Mouse (Mus musculus) CD4-positive, CD25-positive, alpha-beta regulatory T cell, adult 4 months (primary cell): ENCODE data around the gene Sppl2b. TPM values are rescaled to one million over a fixed set of nuclear protein-coding genes. Genes with fewer than 3 reads are reported as not detected.
"Not testable (repeated sequence)": the region's sequence is repeated elsewhere in the genome, so short reads cannot be mapped to it uniquely, and the experiment has no call there.

ENCODE experiments used
- ATAC-seq: one replicate; pipeline ENCODE4 v1.8.0; 2017
- polyA plus RNA-seq, 2 experiments: library from polyadenylated mRNA; unstranded; fragments of 100-300 nt; shearing (Covaris generic); gene quantifications; one replicate each; pipeline ENCODE4 v1.2.1; 2017

The Sppl2b gene
- polyA plus RNA-seq, 2 experiments from 2014 or later = 12.2 to 22.2 TPM

GRCm38 (mm10) chr10:80824827-80825226 lies 30.2 kb upstream of the Sppl2b start:
- no peak for ATAC-seq

- ATAC-seq = peak; percentile 89
These were observed 28.7 kb upstream of the Sppl2b start, which contains the start of gene Oaz1 for GRCm38 (mm10) chr10:80826151-80827062. TSS of gene Oaz1 (plus strand) at chr10:80826656.

GRCm38 (mm10) chr10:80827063-80827869 lies 27.8 kb upstream of the Sppl2b start:
- no peak for ATAC-seq

- ATAC-seq = no peak
These were observed 27.1 kb upstream of the Sppl2b start for GRCm38 (mm10) chr10:80827870-80828420.

- not testable (repeated sequence) for ATAC-seq
These were observed 26.5 kb upstream of the Sppl2b start for GRCm38 (mm10) chr10:80828587-80828986.

- no peak for ATAC-seq
These were observed 25.5 kb upstream of the Sppl2b start for GRCm38 (mm10) chr10:80829359-80830278.

- no peak for ATAC-seq
These were observed 23.9 kb upstream of the Sppl2b start for GRCm38 (mm10) chr10:80831136-80831535.

- ATAC-seq = no peak
These were observed 22.3 kb upstream of the Sppl2b start for GRCm38 (mm10) chr10:80832818-80833217.

GRCm38 (mm10) chr10:80835617-80836016 lies 19.5 kb upstream of the Sppl2b start:
- no peak for ATAC-seq

GRCm38 (mm10) chr10:80836949-80837379 lies 18.1 kb upstream of the Sppl2b start:
- ATAC-seq = no peak

- no peak for ATAC-seq
These were observed 17.2 kb upstream of the Sppl2b start for GRCm38 (mm10) chr10:80837827-80838226.

GRCm38 (mm10) chr10:80838346-80838912 lies 16.6 kb upstream of the Sppl2b start:
- ATAC-seq = no peak

GRCm38 (mm10) chr10:80839848-80840247 lies 15.2 kb upstream of the Sppl2b start:
- no peak for ATAC-seq

- no peak for ATAC-seq
These were observed 13.4 kb upstream of the Sppl2b start for GRCm38 (mm10) chr10:80841685-80842084.

GRCm38 (mm10) chr10:80842334-80842733 lies 12.7 kb upstream of the Sppl2b start:
- ATAC-seq = no peak

GRCm38 (mm10) chr10:80843087-80843930 lies 11.8 kb upstream of the Sppl2b start:
- ATAC-seq = no peak

GRCm38 (mm10) chr10:80843931-80844547 lies 11.0 kb upstream of the Sppl2b start, which contains the start of gene Lingo3:
TSS of gene Lingo3 (minus strand) at chr10:80844039.
- no peak for ATAC-seq

- ATAC-seq = no peak
These were observed 9.9 kb upstream of the Sppl2b start for GRCm38 (mm10) chr10:80845055-80845693.

GRCm38 (mm10) chr10:80845732-80846131 lies 9.3 kb upstream of the Sppl2b start:
- no peak for ATAC-seq
